Mouse (Mus musculus): ENCODE measurements at regions not wholly inside any gene's neighbourhood (a gene's known extent, or its start where the extent isn't known, plus 50 kb on each side); places are given as distances from the start of the nearest gene placed in this dataset.
A peak's percentile ranks its signal among the peaks of the same experiment; 100 is the strongest.
"Not testable (repeated sequence)": the region's sequence is repeated elsewhere in the genome, so short reads cannot be mapped to it uniquely, and the experiment has no call there.

GRCm38 (mm10) chr1:14109190-14109482, 1984.0 kb downstream of the 4930444P10Rik start:
- no peak for ATAC-seq (ENCODE audit: extremely low read depth, insufficient number of reproducible peaks, low FRiP score, poor library complexity, severe bottlenecking)

- no peak for ATAC-seq (ENCODE audit: extremely low read depth, insufficient number of reproducible peaks, low FRiP score, poor library complexity, severe bottlenecking)
Observed at GRCm38 (mm10) chr1:14108450-14109189, 1984.5 kb downstream of the 4930444P10Rik start.

DNA sequence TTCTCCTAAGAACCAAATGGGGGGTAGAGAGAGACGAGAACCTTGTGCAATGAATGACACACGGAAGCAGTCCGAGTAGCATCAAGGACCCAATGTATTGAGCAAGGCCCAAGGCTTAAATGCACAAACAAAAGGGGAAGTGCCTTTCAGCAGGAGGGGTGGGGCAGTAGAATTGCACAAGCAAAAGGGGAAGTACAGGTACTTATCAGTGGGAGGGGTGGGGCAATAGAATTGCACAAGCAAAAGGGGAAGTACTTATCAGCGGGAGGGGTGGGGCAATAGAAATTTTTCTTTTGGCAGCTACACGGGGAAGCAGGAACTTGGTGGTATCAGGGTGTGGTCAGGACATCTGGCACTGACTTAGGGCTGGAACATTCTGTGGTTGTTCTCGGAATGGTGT, 1987.6 kb downstream of the 4930444P10Rik start:
- not testable (repeated sequence) for ATAC-seq (ENCODE audit: extremely low read depth, insufficient number of reproducible peaks, low FRiP score, poor library complexity, severe bottlenecking)

DNA sequence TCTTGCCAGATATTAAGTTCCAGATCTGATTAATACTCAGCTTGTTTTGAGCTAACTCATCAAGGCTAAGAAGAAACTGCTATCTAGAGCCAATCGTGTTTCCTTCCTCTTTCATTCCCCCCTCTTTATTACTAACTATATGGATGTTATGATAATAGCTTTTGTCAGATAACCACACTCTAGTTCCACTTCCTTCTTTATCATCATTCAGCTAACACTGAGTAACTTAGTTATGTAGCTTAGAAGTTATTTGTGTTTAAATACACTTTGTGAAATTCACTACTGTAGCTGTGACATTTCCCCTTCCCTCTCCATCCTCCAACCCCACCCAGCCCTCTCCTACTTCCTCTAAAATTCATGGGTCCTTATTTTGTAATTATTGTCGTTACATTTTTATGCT, 1988.6 kb downstream of the 4930444P10Rik start:
- peak; percentile 93 for ATAC-seq (ENCODE audit: extremely low read depth, insufficient number of reproducible peaks, low FRiP score, poor library complexity, severe bottlenecking)

- ATAC-seq (ENCODE audit: extremely low read depth, insufficient number of reproducible peaks, low FRiP score, poor library complexity, severe bottlenecking): no peak
Observed at GRCm38 (mm10) chr1:14099031-14099430, 1994.1 kb downstream of the 4930444P10Rik start.

DNA sequence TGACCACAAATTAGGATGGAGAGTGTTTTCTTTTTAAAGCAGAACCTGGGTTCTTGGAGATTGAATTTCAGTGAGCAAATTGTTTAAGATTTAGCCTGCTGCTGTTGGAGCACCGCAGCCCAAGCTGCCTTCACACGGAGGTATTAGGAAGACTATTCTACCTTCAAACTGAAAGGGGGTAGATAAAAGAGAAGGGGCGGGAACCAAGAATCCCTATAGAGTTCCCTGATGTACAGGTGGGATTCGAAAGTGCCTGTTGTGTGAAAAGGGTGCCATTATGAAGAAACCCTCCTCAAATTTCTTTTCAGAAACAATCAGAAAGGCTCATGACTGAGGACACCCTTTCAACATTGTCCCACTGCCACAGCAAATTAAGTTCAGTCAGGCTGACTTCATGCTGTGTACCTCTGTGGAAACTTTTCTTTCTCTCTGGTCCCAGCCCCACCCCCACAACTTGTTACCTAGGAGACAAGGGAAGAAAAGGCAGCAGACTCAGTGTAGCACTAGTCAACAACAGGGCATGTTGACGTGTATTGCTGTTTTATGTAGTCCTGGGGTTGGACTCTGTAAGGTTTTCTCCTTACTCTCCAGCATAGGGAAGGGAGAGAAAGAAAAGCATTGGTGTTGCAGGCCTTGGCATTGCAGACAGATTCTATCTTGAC, 1995.4 kb downstream of the 4930444P10Rik start:
- ATAC-seq (ENCODE audit: extremely low read depth, insufficient number of reproducible peaks, low FRiP score, poor library complexity, severe bottlenecking): no peak

GRCm38 (mm10) chr1:14064856-14065255, 2028.3 kb downstream of the 4930444P10Rik start:
- ATAC-seq (ENCODE audit: extremely low read depth, insufficient number of reproducible peaks, low FRiP score, poor library complexity, severe bottlenecking): peak; percentile 41; the same call in 1 of the 2 replicates

GRCm38 (mm10) chr1:14036163-14036562, 2057.0 kb downstream of the 4930444P10Rik start:
- no peak for ATAC-seq (ENCODE audit: extremely low read depth, insufficient number of reproducible peaks, low FRiP score, poor library complexity, severe bottlenecking)

DNA sequence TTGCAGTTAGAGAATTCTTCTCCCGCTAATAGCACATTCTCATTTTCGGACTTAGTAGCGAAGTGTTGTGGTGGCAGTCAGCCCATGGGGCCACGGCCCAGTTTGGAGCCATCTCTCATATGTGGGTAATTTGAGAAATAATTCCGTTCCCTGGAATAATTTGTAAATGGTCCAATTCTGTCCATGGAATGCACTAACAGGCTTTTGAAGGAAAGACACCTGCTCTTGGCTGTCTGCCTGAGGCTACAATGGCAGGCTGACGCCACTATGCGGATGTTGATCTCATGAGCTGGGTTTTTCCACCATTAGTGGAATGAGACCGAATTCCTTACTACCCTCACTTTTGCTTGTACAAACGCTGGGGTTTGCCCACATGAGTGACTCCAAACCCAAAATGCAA, 2081.6 kb downstream of the 4930444P10Rik start:
- no peak for ATAC-seq (ENCODE audit: extremely low read depth, insufficient number of reproducible peaks, low FRiP score, poor library complexity, severe bottlenecking)

- no peak for ATAC-seq (ENCODE audit: extremely low read depth, insufficient number of reproducible peaks, low FRiP score, poor library complexity, severe bottlenecking)
Observed at GRCm38 (mm10) chr1:14010789-14011188, 2082.3 kb downstream of the 4930444P10Rik start.

GRCm38 (mm10) chr1:14002550-14002949, 2090.6 kb downstream of the 4930444P10Rik start:
- no peak for ATAC-seq (ENCODE audit: extremely low read depth, insufficient number of reproducible peaks, low FRiP score, poor library complexity, severe bottlenecking)

DNA sequence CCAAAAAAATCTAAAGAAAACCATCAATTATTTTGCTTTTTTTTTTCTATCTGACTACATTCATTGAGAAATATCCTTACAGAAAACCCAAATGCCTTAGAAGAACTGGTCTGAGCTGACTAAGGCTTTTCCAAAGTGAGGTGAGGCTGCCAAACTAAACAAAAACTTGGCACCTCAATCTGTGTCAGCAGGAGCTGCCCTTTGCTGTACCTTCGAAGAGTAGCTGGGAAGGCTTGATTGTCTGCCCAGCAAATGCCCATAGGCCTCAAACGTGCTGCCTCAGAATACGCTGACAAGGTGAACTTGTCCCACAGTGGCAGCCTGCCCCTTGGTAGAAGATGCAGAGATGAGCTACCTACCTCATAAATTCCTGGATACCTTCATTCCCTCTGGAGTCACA, 2091.7 kb downstream of the 4930444P10Rik start:
- ATAC-seq (ENCODE audit: extremely low read depth, insufficient number of reproducible peaks, low FRiP score, poor library complexity, severe bottlenecking): no peak

- ATAC-seq (ENCODE audit: extremely low read depth, insufficient number of reproducible peaks, low FRiP score, poor library complexity, severe bottlenecking): no peak
Observed at GRCm38 (mm10) chr1:14000605-14001395, 2092.3 kb downstream of the 4930444P10Rik start.

GRCm38 (mm10) chr1:13998178-13998708, 2094.9 kb downstream of the 4930444P10Rik start:
- ATAC-seq (ENCODE audit: extremely low read depth, insufficient number of reproducible peaks, low FRiP score, poor library complexity, severe bottlenecking): no peak

- ATAC-seq (ENCODE audit: extremely low read depth, insufficient number of reproducible peaks, low FRiP score, poor library complexity, severe bottlenecking): no peak
Observed at GRCm38 (mm10) chr1:13993825-13994509, 2099.2 kb downstream of the 4930444P10Rik start.

DNA sequence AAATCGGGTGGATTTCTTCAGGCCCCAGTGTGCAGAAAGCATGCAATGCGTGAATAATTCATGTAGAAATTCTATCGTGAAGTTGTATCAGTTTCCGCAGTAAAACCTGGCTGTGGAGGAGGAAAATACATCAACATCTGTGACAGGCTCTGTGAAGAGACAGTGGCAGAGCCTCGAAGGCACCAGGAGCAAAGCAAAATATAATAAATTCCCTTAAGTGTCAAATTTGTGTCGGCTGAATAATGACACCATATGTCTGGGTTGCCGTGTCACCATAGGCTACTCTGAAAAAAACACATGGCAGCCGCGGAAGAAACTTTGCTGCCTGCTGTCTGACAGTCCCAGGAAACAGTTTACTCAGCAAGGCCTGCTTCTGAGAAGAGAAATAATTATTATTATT, 2100.1 kb downstream of the 4930444P10Rik start:
- no peak for ATAC-seq (ENCODE audit: extremely low read depth, insufficient number of reproducible peaks, low FRiP score, poor library complexity, severe bottlenecking)

- no peak for ATAC-seq (ENCODE audit: extremely low read depth, insufficient number of reproducible peaks, low FRiP score, poor library complexity, severe bottlenecking)
Observed at GRCm38 (mm10) chr1:13989360-13989759, 2103.8 kb downstream of the 4930444P10Rik start.

DNA sequence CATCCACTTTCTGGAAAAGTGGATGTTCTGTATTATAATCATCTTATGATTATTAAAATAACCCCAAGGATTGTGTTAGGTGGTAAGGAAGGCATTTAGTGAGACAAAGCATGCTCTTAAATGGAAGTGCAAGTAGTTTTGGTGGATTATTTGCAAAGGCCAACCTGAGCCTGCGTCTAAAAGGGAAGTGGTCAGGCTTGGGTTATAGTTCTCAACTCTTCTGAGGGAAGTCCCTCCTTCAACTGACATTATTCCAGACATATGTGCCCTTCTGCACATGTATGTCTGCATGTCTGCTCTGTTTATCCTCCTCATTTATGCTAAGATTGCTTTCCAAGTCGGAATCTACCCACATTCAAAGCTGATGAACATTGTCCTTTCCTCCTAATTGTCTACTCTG, 2108.3 kb downstream of the 4930444P10Rik start:
- ATAC-seq (ENCODE audit: extremely low read depth, insufficient number of reproducible peaks, low FRiP score, poor library complexity, severe bottlenecking): 0 out of 2 replicates have a peak, but pooled peaks have one; percentile 22

DNA sequence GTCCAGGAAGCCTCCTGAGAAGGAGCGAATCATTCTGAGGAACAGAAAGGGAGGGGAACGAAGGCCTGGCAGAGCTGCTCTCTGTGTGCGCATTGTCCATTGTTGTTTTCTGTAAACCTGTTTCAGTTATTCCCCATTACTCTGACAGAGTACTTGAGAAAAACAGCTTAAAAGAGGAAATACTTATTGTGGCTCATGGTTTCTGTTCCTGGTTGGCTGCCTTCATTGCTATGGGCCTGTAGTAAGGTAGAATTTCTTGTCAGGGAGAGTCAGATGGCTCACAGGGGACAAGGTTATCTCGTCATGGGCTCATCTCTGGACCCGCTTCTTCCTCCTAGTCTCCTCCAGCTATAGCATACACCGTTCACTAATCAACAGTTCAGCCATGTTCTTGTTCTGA, 2112.9 kb downstream of the 4930444P10Rik start:
- ATAC-seq (ENCODE audit: extremely low read depth, insufficient number of reproducible peaks, low FRiP score, poor library complexity, severe bottlenecking): peak; percentile 91
